8 mouse cellular contexts compared by ENCODE assay signal in the genomic region with DNA sequence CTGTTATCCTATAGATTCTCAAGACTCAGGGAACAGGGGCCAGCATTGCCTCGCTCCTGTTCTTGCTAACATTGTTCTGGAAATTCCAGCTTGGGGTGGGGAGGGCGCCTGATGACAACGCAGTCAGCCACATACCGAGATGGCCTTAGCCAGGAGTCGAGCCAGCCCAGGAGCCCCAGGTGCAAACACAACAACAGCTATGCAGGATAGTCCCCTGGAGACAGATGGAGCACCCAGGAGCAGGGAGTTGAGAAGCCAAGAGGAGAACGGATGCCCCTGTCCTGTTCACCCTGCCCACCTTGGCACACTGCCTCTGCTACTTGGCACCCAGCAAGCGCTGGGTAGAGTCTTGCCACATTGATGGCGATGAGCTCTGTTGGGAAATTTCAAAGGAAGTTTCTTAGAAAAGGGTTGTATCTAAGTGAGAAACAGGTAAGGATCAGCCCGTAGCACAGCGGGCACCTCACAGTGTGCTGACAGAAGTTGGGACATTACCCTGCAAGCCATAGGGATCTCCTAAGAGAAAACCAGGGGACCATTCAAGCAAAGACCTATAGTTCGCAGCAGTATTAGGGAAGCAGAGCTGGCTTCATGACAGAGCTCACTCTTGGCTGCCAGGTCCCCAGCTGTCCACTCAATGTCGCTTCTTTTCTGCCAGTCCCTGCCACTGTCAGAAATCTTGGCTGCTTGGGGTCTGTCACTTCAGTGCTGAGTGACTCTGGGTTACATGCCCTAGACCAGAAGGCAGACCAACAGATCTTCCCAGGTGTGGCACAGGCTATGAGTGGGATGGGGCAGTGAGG. TPM values are rescaled to one million over a fixed set of nuclear protein-coding genes. Genes with fewer than 3 reads are reported as not detected.
DNase-seq lines count a peak whose midpoint lies in the region; ATAC-seq and TF ChIP-seq lines count a peak whose summit lies in the region.

No protein-coding gene starts in this region.

- no peak overlapping the region for H3K4me2 ChIP-seq in forebrain, embryonic 15.5 days (replicated peaks)
- H3K4me2 ChIP-seq in midbrain, embryonic 15.5 days: no peak overlapping the region

- peaks cover 10% of the 10 kb centered on the region for H3K4me1 ChIP-seq in heart, adult 2 months (ENCODE audit: control insufficient read depth, insufficient read depth, low read length)
- H3K4me1 ChIP-seq in forebrain, embryonic 15.5 days: peaks cover 18% of the 10 kb centered on the region
- H3K4me1 ChIP-seq in midbrain, embryonic 15.5 days: peaks cover 14% of the 10 kb centered on the region

- peak overlapping the region; percentile 57 for H3K27ac ChIP-seq in heart, adult 2 months
- H3K27ac ChIP-seq in forebrain, embryonic 15.5 days (replicated peaks): peak overlapping the region; percentile 33
- peak overlapping the region; percentile 45; the same call in 1 of the 2 replicates for H3K27ac ChIP-seq in midbrain, embryonic 15.5 days
- H3K27ac ChIP-seq in layer of hippocampus, adult 2 months: no peak overlapping the region; the same call in 1 of the 2 replicates

- no peaks in the 10 kb centered on the region for H3K27me3 ChIP-seq in heart, adult 2 months (ENCODE audit: control insufficient read depth, insufficient read depth, low read length)
- no peaks in the 10 kb centered on the region for H3K27me3 ChIP-seq in forebrain, embryonic 15.5 days
- H3K27me3 ChIP-seq in midbrain, embryonic 15.5 days (replicated peaks): no peaks in the 10 kb centered on the region

- H3K9me3 ChIP-seq in forebrain, embryonic 15.5 days: no peaks in the 10 kb centered on the region
- H3K9me3 ChIP-seq in midbrain, embryonic 15.5 days: no peaks in the 10 kb centered on the region

- TF ChIP-seq CTCF in heart, adult 2 months (IDR thresholded peaks at IDR 0.05): no peak
- TF ChIP-seq CTCF in layer of hippocampus, adult 2 months (conservative IDR thresholded peaks at IDR 0.05): no peak

- H3K79me2 ChIP-seq in heart, adult 2 months (replicated peaks; ENCODE audit: control insufficient read depth, insufficient read depth, low read length): no peaks in the 10 kb centered on the region

- no peak overlapping the region for H3K4me3 ChIP-seq in heart, adult 2 months
- no peak overlapping the region for H3K4me3 ChIP-seq in forebrain, embryonic 15.5 days
- H3K4me3 ChIP-seq in midbrain, embryonic 15.5 days: no peak overlapping the region
- H3K4me3 ChIP-seq in layer of hippocampus, adult 2 months: no peak overlapping the region

- DNase-seq in heart, adult 2 months: peak; percentile 31 to 34
- no peak for DNase-seq in heart, postnatal 25 days (ENCODE audit: low spot score)
- peak; percentile 34 to 62 for DNase-seq in adrenal gland, postnatal 36 days
- DNase-seq in kidney, postnatal 10 days: peak; percentile 50
- DNase-seq in layer of hippocampus, adult 2 months (ENCODE audit: low spot score in 2 of 2): no peak
- no peak for DNase-seq in right cerebral cortex, postnatal 14 days

- no peak for TF ChIP-seq POLR2A in heart, adult 2 months (IDR thresholded peaks at IDR 0.05; ENCODE audit: insufficient read depth, low read depth, low read length)

- 41% methylated on average over 12 of the region's 12 CpGs for WGBS in heart, adult 2 months
- 29% methylated on average over 12 of the region's 12 CpGs for WGBS in forebrain, embryonic 15.5 days
- WGBS in midbrain, embryonic 15.5 days: 54% methylated on average over 12 of the region's 12 CpGs

- no peak for TF ChIP-seq EP300 in heart, adult 2 months (IDR thresholded peaks at IDR 0.05; ENCODE audit: insufficient read depth, low read depth, low read length)

- intact Hi-C loops in heart, adult 2 months (cut with DNase I): no loop called here
- intact Hi-C loops in heart, postnatal 25 days (cut with DNase I): no loop called here

- peak overlapping the region; percentile 4; the same call in 1 of the 2 replicates for H3K9ac ChIP-seq in heart, adult 2 months (ENCODE audit: low read depth, low read length)
- no peak overlapping the region for H3K9ac ChIP-seq in forebrain, embryonic 15.5 days (replicated peaks)
- no peak overlapping the region for H3K9ac ChIP-seq in midbrain, embryonic 15.5 days

- ATAC-seq in forebrain, embryonic 15.5 days (replicated peaks): 0 out of 2 replicates have a peak, but pooled peaks have one; percentile 41
- no peak for ATAC-seq in midbrain, embryonic 15.5 days (replicated peaks)

- no peaks in the 10 kb centered on the region for H3K36me3 ChIP-seq in heart, adult 2 months (ENCODE audit: control insufficient read depth, insufficient read depth, low read length)
- H3K36me3 ChIP-seq in forebrain, embryonic 15.5 days: no peaks in the 10 kb centered on the region
- no peaks in the 10 kb centered on the region for H3K36me3 ChIP-seq in midbrain, embryonic 15.5 days (replicated peaks)

RNA-seq across cellular contexts. Expression of a gene that starts 43.7 kb away (rescaled TPM):
- 10 to 100 TPM; 27.5 to 48.6 TPM for total RNA-seq in heart, adult 2 months (2021)
- 16.4 and 25.2 TPM in 2 replicates for polyA plus RNA-seq in heart, adult 2 months (2012; rRNA removed)
- 10 to 100 TPM; 28.6 to 37.1 TPM for total RNA-seq in heart, postnatal 25 days (2021)
- 10 to 100 TPM; 49.5 to 60.7 TPM for total RNA-seq in adrenal gland, postnatal 36 days (2021)
- polyA plus RNA-seq in forebrain, embryonic 15.5 days (2015; fragmentation: Nextera tagmentation; extraction: Ambion mirVana): 0.92 and 1.3 TPM in 2 replicates
- polyA plus RNA-seq in midbrain, embryonic 15.5 days (2015; fragmentation: Nextera tagmentation; extraction: Ambion mirVana): 2.2 TPM in 2 replicates
- 10 to 100 TPM; 45.6 to 55.5 TPM for total RNA-seq in layer of hippocampus, adult 2 months (2021)

Comparison
In these comparisons a context has a peak if more than half of its experiments do, and no peak if none do; other contexts are left out.
1. DNase-seq: peak in heart, adult 2 months (2 of 2), adrenal gland, postnatal 36 days (2 of 2) and kidney, postnatal 10 days (single experiment); none in heart, postnatal 25 days (single experiment), layer of hippocampus, adult 2 months (0 of 2) and right cerebral cortex, postnatal 14 days (single experiment).